Mouse (Mus musculus): ENCODE results near the gene Haspin. TPM values are rescaled to one million over a fixed set of nuclear protein-coding genes. Genes with fewer than 3 reads are reported as not detected.
A peak's percentile ranks its signal among the peaks of the same experiment; 100 is the strongest.

Haspin gene
- polyA plus RNA-seq, 1 experiment from 2014 or later, result 20.7 TPM

DNA sequence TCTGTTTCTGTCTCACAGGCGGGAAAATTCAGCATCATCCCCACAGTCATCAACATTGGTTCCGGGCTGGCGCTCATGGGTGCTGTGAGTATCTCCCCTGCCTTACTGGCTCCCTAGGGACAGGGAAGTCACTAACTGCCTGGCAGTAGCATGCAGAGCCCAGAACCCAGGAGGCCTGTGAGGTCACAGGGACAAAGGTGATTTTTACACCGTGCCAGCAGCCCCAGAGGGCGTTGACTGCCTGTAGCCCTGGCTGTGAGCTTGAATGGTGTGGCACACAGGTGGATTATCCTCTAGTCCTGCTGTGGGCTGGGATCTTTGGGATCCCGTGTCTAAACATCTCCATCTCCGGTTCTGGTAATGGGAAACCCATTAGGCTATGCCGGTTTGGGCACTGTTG lies 30.0 kb upstream of the Haspin start:
- no peak overlapping the region for H3K4me2 ChIP-seq
- no peaks in the 10 kb centered on the region for H3K9me3 ChIP-seq
- no peak for ATAC-seq (ENCODE audit: borderline replicate concordance, extremely low read depth, low FRiP score, low TSS enrichment)
- H3K9ac ChIP-seq, result no peak overlapping the region
- H3K36me3 ChIP-seq, result no peaks in the 10 kb centered on the region
- peaks cover 28% of the 10 kb centered on the region for H3K4me1 ChIP-seq
- no peaks in the 10 kb centered on the region for H3K27me3 ChIP-seq
- no peak overlapping the region for H3K27ac ChIP-seq
- WGBS, result 80% methylated on average over 8 of the region's 8 CpGs
- H3K4me3 ChIP-seq, result no peak overlapping the region

DNA sequence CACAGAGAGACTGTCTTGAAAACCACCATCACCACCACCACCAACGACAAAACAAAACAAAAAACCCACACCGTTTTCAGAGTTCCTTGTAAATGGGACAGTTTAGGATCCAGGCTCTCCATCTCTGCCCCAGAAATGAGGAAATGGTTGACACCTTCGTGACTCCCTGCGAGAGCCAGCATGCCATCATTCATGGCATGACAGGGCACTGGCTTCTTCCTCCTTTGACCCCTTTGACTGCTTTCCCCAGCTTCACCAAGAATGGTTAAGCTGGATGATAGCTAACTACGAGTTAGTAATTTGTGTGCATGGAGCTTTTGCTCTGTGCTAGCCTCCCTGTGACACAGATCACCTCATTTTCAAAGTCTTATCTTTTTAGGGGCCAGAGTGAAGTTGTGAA lies 24.2 kb upstream of the Haspin start:
- Histone ChIP-seq H3K9me3 (no peaks in the 10 kb centered on the region), H3K9ac (no peak overlapping the region), H3K4me3 (no peak overlapping the region), H3K27me3 (peaks cover 37% of the 10 kb centered on the region), H3K36me3 (no peaks in the 10 kb centered on the region), H3K4me2 (no peak overlapping the region), H3K4me1 (peaks cover 9% of the 10 kb centered on the region; the same call in 1 of the 2 replicates), H3K27ac (no peak overlapping the region)
- ATAC-seq (ENCODE audit: borderline replicate concordance, extremely low read depth, low FRiP score, low TSS enrichment), result no peak
- WGBS, result 48% methylated on average over 5 of the region's 5 CpGs

GRCm38 (mm10) chr11:73161616-73162015 lies 23.5 kb upstream of the Haspin start:
- no peak overlapping the region for H3K4me3 ChIP-seq
- no peaks in the 10 kb centered on the region for H3K36me3 ChIP-seq
- no peak overlapping the region for H3K9ac ChIP-seq
- WGBS, result 84% methylated on average over 4 of the region's 4 CpGs
- H3K9me3 ChIP-seq, result no peaks in the 10 kb centered on the region
- H3K4me1 ChIP-seq, result peaks cover 8% of the 10 kb centered on the region; the same call in 1 of the 2 replicates
- peaks cover 37% of the 10 kb centered on the region for H3K27me3 ChIP-seq
- no peak overlapping the region for H3K27ac ChIP-seq
- no peak for ATAC-seq (ENCODE audit: borderline replicate concordance, extremely low read depth, low FRiP score, low TSS enrichment)
- no peak overlapping the region for H3K4me2 ChIP-seq

GRCm38 (mm10) chr11:73160811-73161200 lies 22.7 kb upstream of the Haspin start:
- H3K9ac ChIP-seq, result peak overlapping the region; percentile 40; the same call in 1 of the 2 replicates
- peak overlapping the region; percentile 37 for H3K4me3 ChIP-seq
- WGBS, result 21% methylated on average over 6 of the region's 6 CpGs
- no peak for ATAC-seq (ENCODE audit: borderline replicate concordance, extremely low read depth, low FRiP score, low TSS enrichment)
- peaks cover 37% of the 10 kb centered on the region for H3K27me3 ChIP-seq
- peak overlapping the region; percentile 86 for H3K4me2 ChIP-seq
- no peaks in the 10 kb centered on the region for H3K36me3 ChIP-seq
- no peaks in the 10 kb centered on the region for H3K9me3 ChIP-seq
- peaks cover 4% of the 10 kb centered on the region; the same call in 1 of the 2 replicates for H3K4me1 ChIP-seq
- no peak overlapping the region for H3K27ac ChIP-seq

- Histone ChIP-seq H3K9me3 (no peaks in the 10 kb centered on the region), H3K9ac (peak within 1 kb of the TSS; percentile 40), H3K27me3 (peaks cover 37% of the 10 kb centered on the region), H3K36me3 (no peaks in the 10 kb centered on the region), H3K4me2 (peak within 1 kb of the TSS; percentile 86), H3K4me3 (peak within 1 kb of the TSS; percentile 37), H3K4me1 (peaks cover 4% of the 10 kb centered on the region; the same call in 1 of the 2 replicates), H3K27ac (no peak within 1 kb of the TSS)
- 3% methylated on average over 44 of the region's 49 CpGs for WGBS
- peak; percentile 75 for ATAC-seq (ENCODE audit: borderline replicate concordance, extremely low read depth, low FRiP score, low TSS enrichment)
These were observed 22.1 kb upstream of the Haspin start, which contains the start of gene P2rx5 for GRCm38 (mm10) chr11:73159957-73160810. P2rx5 (plus strand) TSS chr11:73160421.

DNA sequence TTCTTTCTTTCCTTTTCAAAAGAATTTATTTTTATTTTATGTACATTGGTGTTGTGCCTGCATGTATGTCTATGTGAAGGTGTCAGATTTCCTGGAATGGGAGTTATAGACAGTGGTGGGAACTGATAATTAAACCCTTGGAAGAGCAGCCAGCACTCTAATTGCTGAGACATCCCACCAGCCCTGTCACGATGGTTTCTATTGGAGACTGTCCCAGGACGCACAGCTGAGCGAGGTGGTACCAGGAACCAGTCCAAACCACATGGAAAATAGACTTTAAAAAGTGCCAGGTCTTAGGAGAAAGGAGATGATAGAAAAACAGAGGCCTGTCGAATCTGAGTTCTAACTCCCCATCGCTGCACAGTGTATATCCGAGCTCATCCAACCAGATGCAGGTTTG lies 17.0 kb upstream of the Haspin start:
- Histone ChIP-seq H3K4me2 (no peak overlapping the region), H3K27me3 (peaks cover 20% of the 10 kb centered on the region), H3K36me3 (no peaks in the 10 kb centered on the region), H3K4me1 (peaks cover 2% of the 10 kb centered on the region; the same call in 1 of the 2 replicates), H3K9me3 (no peaks in the 10 kb centered on the region), H3K9ac (no peak overlapping the region), H3K27ac (no peak overlapping the region), H3K4me3 (no peak overlapping the region)
- no peak for ATAC-seq (ENCODE audit: borderline replicate concordance, extremely low read depth, low FRiP score, low TSS enrichment)
- WGBS, result 71% methylated on average over 6 of the region's 6 CpGs

DNA sequence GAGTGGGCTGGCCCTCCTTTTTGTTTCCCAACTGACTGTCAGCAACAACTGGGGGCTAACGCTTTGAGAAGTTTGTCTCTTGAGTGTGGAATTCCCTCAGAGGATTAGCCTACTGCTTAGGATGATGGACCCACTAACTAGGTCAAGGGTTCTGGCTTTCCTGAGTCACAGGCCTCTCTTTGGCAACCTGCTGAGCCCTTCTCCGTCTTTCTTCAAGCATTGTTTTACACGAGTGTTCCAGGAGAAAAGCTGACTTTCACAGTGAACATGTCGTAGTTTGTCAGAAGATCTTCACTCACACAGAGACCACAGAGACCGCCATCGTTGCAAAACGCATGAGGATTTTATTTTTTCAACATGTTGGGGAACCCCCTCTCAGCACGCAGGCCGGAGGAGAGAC lies 10.1 kb upstream of the Haspin start:
- H3K4me2 ChIP-seq, result no peak overlapping the region
- no peaks in the 10 kb centered on the region for H3K27me3 ChIP-seq
- ATAC-seq (ENCODE audit: borderline replicate concordance, extremely low read depth, low FRiP score, low TSS enrichment), result no peak
- no peaks in the 10 kb centered on the region for H3K9me3 ChIP-seq
- no peak overlapping the region for H3K27ac ChIP-seq
- 83% methylated on average over 9 of the region's 9 CpGs for WGBS
- H3K4me3 ChIP-seq, result no peak overlapping the region
- no peaks in the 10 kb centered on the region for H3K4me1 ChIP-seq
- H3K9ac ChIP-seq, result no peak overlapping the region
- H3K36me3 ChIP-seq, result no peaks in the 10 kb centered on the region

DNA sequence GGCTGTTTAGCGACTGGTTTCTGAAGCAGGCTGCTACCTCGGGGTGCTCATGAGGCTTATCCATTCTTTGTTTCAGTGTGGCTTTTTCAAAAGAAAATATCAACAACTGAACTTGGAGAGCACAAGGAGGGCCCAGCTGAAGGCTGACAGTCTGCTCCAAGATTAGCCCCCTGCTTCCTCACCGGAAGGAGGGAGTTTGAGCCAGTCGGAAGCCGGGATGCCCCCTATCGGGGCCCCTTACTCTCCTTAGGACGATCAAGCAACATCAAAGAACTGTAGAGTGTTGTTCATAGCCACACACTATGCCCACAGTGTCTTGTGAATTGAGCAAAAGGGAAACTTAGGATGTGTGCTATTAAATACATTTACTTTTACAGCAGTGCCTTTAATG lies 8.9 kb upstream of the Haspin start:
- Histone ChIP-seq H3K4me1 (no peaks in the 10 kb centered on the region), H3K36me3 (no peaks in the 10 kb centered on the region), H3K27me3 (no peaks in the 10 kb centered on the region), H3K4me3 (no peak overlapping the region), H3K27ac (no peak overlapping the region), H3K4me2 (no peak overlapping the region), H3K9me3 (no peaks in the 10 kb centered on the region), H3K9ac (no peak overlapping the region)
- ATAC-seq (ENCODE audit: borderline replicate concordance, extremely low read depth, low FRiP score, low TSS enrichment), result no peak
- 40% methylated on average over 7 of the region's 7 CpGs for WGBS

DNA sequence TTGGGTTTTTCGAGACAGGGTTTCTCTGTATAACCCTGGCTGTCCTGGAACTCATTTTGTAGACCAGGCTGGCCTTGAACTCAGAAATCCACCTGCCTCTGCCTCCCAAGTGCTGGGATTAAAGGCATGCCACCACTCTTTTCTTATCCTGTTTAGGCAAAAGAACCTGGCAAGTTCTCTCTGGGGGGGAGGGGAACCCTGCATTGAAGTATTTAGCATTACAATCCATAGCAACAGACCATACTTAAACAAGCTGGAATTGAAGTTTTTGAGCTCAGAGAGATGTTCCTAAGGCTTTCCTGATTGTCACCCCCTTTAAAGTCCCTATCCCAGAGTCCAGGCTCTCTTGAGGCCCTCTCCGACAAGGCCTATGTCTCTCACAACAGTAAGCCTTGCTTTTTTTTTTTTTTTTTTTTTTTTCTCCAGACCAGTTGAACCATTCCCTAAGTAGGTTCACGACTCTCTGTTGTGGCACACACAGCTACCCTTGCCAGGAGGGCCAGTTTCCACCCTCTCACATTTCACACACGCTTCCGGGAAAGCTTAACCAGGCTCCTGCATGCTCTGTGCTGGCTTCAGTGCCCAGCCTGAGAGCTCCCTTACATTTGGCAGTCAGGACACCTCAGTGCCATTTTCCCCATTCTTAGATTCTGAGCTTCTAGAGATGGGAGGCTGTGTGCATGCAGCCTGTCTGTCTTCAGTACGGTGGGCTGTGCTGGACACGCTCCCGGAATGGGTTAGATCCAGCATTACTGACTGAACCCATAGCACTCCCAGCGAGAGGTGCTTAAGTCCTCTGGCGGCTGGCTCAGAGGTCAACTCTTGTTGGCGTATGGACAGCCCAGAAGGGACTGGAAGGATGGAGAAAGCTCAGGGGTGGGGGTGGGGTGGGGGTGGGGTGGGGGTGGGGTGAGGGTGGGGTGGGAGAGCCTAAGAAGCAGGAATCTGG lies 8.2 kb upstream of the Haspin start:
- Histone ChIP-seq H3K9me3 (no peaks in the 10 kb centered on the region), H3K9ac (no peak overlapping the region), H3K27me3 (no peaks in the 10 kb centered on the region), H3K4me2 (no peak overlapping the region), H3K27ac (no peak overlapping the region), H3K4me1 (no peaks in the 10 kb centered on the region), H3K4me3 (no peak overlapping the region), H3K36me3 (no peaks in the 10 kb centered on the region)
- 49% methylated on average over 11 of the region's 11 CpGs for WGBS
- no peak for ATAC-seq (ENCODE audit: borderline replicate concordance, extremely low read depth, low FRiP score, low TSS enrichment)

DNA sequence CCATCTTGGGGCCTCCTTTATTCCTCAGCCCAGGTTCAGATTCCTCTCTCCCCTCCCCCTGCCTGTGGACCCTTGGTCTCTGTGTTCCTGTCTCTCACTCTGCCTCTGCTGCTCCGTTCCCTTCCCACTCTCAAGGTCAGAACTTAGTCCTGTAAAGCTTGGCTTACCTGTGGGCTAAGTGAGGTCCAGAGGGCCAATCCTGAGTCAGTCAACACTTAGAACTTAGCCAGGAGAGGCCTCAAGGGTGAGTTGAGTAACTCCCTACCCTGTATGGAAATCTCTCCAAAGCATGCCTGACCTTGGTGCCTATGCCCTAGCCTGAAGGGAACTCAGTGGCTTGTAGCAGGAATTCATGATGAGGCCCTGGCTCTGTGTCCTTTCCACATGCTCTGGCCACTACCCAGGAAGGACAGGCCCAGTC lies 6.2 kb upstream of the Haspin start:
- no peaks in the 10 kb centered on the region for H3K9me3 ChIP-seq
- no peaks in the 10 kb centered on the region for H3K4me1 ChIP-seq
- H3K27me3 ChIP-seq, result no peaks in the 10 kb centered on the region
- no peaks in the 10 kb centered on the region for H3K36me3 ChIP-seq
- no peak overlapping the region for H3K4me2 ChIP-seq
- peak; percentile 59; the same call in 1 of the 2 replicates for ATAC-seq (ENCODE audit: borderline replicate concordance, extremely low read depth, low FRiP score, low TSS enrichment)
- 47% methylated on average over 1 of the region's 1 CpGs for WGBS
- H3K27ac ChIP-seq, result no peak overlapping the region
- no peak overlapping the region for H3K4me3 ChIP-seq
- no peak overlapping the region for H3K9ac ChIP-seq

DNA sequence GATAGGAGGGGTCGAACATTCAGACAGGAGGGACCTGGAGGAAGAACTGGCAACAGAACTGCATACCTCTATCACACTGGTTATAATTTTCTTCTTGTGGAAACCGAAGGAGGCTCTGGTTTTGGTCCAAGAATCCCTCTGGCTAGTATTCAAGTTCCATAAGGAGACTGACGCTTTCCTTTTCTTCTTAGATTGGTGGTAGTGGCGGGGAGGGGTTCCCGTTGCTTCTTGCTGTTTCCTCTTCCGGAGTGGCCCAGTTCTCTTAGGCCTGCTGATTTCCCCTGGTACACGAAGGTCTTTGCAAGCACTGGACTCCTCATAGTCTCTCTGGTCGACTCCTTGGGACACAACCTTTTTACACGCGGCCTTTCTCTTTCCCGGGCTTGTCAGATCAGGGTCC lies 978 bp downstream of the Haspin start:
- H3K9me3 ChIP-seq, result no peaks in the 10 kb centered on the region
- peak overlapping the region; percentile 69 for H3K4me2 ChIP-seq
- peak overlapping the region; percentile 81 for H3K4me3 ChIP-seq
- H3K4me1 ChIP-seq, result peaks cover 38% of the 10 kb centered on the region
- peaks cover 14% of the 10 kb centered on the region; the same call in 1 of the 2 replicates for H3K36me3 ChIP-seq
- peak overlapping the region; percentile 16; the same call in 1 of the 2 replicates for H3K27ac ChIP-seq
- ATAC-seq (ENCODE audit: borderline replicate concordance, extremely low read depth, low FRiP score, low TSS enrichment), result no peak
- no peaks in the 10 kb centered on the region for H3K27me3 ChIP-seq
- whole genome bisulfite sequencing, result 14% methylated on average over 11 of the region's 11 CpGs
- peak overlapping the region; percentile 74 for H3K9ac ChIP-seq

Measured in lung, embryonic 15.5 days (tissue).